Mouse (Mus musculus) frontal cortex, postnatal 25 days (tissue): ENCODE results near the gene Myrip.

Source experiments
- DNase-seq, 2 experiments: peaks; one replicate each; pipeline ENCODE4 v3.0.0; 2022; ENCODE audit warnings: low spot score in 2 of 2

Myrip gene

GRCm38 (mm10) chr9:120338172-120338571, 36.9 kb downstream of the Myrip start:
- DNase-seq: no peak

DNA sequence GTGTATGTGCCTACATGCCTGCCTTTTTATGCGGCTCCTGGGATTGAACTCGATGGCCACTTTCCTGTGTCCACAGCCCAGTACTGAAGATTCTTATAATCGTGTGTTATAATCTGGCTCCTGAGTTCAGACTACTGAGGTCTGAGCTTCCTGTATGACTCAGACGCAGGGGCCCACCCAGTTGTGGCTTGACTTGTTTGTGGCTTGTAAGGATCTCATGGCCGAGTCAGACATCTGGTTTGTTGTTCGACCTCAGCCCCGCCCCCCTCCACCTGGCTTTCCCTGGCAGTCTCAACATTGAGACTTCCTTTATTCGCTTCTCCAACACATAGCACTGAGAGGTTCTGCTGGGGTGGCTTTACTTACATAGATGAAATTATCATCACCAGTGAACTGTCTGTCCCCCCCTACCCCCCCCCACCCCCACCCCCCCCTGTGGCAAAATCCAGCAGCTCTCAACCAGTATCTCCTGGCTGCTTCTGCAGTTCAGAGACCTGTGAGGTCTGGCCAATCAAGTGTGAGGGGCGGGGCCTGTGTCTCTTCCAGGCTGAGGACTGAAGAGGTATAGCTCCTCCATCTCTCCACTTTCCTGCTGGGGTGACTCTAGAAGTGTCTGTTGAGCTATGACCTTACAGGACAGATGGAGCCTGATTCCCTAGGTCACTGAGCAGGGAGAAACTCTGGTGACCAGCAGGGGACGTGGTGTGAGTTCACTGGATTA, 38.8 kb downstream of the Myrip start:
- DNase-seq: no peak

DNA sequence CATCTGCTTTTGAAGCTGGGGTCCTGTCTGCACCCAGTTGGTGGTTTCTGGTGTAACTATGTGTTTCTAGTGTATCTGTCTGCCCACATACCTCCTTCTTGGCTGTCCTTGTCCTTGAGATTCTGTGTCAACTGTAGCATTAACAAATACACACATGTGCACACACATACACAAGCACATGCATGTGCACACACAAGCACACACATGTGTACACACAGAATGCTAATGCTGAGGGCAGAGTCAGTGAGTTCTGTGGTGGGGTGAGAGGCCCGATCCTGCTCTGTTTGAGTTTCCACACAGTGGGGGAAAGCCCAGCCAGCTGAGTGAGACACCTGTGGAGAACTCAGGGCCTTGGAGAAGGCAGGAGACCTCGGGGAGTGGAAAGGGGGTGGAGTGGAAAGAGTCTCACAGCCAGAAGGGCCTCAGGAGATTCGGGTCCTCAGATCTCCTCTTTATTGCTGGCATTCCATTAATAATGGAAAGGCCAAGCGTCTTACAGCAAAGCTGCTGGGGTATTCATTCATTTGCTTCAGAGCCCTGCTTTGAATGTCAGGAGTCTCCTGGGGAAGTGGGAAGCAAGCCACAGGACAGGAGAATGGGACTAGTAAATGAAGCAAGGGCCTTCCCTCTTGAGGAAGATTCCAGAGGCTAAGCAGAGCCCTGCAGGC, 41.9 kb downstream of the Myrip start:
- no peak for DNase-seq

GRCm38 (mm10) chr9:120345651-120346151, 44.4 kb downstream of the Myrip start:
- no peak for DNase-seq

GRCm38 (mm10) chr9:120349145-120349544, 47.8 kb downstream of the Myrip start:
- no peak for DNase-seq

DNA sequence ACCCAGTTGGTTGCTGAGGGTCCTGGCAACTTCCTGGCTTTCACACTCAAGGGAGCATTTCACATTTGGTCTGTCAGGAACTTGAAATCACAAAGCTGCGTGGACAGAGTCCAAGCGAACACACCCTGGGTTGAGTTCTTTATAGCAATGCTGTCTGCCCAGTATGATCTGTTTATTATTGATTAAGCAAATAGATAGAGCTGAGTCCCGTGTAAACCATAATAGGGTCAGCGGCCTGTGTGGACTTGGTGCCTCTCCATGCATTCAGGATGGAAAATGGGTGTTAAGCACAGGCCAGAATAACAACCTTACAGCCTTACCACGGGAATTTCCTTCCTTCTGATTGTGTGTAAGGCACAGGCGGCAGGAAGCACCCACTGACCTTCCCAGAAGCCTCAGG, 49.0 kb downstream of the Myrip start:
- no peak for DNase-seq

DNA sequence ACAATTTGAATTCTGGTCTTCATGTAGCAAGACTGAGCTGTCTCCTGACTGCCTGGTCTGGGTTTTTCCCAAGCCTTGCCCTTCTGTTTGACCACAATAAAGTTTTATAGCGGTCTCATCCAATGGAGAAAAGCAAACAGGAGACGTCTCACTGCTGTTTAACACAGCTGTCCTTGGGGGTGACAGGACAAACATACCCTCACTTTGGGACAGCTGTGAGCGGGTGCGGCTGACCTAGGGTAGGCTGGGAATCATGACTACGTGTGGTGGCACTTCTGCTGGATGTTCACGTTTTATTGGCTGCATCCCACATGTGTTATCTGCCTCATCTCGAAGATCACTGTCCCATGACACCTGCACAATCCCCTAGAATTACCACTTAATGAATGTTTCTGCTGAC, 49.7 kb downstream of the Myrip start:
- DNase-seq: no peak

DNA sequence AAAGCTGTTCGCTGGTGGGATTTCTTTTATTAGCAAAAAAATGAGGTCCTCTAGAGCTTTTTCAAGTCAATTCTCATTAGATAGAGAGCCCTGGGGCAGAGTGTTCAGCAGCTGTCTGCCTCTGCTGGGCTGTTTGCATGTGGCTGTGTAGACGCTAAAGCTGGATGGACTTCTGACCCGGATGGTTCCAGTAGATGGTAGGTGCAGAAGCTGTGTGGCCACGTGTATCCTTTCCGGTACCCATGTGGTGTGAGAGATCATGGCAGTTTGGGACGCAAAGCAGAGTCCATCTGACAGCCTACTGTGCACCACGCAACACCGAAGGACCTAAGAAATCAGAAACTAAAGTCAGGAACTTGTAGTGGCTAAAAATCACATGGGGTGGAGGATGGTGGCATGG, 50.2 kb downstream of the Myrip start:
- no peak for DNase-seq

DNA sequence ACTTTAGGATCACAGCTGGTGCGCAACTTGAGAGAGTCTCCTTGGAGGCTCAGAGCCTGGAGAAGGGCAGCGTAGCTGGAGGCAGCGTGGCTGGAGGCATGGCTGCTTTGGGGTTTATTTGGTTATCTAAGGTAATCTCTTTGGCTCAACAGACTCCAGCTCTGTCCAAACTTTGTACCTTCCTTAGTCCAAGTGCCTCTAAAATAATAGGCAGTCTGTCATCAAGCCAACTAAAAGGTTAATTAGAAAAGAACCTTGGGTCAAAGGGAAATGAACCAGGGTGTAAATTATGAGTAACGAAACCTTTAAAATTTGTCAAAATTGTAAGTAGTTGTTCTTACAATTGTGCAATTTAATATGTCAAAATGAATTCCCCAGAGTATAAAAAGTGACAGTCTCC, 51.7 kb downstream of the Myrip start:
- DNase-seq: no peak

GRCm38 (mm10) chr9:120353967-120354366, 52.7 kb downstream of the Myrip start:
- no peak for DNase-seq

DNA sequence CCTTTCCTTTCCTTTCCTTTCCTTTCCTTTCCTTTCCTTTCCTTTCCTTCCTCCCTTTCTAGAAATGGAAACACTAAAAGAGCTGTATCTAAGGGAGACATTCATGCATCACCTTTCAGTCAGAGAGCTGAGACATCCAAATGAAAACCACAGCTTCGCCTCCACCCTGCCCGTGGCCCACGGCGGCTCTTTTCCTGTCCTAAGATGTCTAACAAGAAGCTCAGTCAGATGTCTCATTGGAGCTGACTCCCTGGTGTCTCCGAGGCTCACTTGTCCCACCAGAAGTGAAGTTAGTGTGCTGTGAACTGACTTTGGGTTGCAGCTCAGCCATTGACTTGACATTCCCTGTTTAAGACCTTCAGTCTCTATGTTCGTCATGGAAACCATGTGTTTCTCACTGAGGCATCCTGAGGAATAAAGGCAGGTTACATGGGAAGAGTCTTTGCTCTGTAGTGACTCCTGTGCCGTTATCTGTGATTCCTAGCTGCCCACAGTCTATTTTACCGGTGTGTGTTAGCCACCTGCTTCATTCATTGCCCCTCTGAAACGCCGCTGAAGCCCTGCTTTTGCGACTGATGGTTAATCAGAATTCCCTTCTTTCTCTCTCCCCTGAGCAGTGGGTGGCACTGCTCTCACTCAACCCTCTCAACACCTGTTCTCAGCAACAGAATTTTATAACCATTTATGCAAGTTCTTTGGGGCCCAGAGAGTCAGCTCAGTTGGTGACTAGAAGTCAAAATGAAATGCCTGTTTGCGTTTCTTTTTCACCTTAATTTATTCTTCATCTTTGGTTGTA, 53.4 kb downstream of the Myrip start:
- DNase-seq: no peak

GRCm38 (mm10) chr9:120356490-120356889, 55.2 kb downstream of the Myrip start:
- no peak for DNase-seq

- no peak for DNase-seq
Measured at GRCm38 (mm10) chr9:120358060-120358459, 56.7 kb downstream of the Myrip start.

GRCm38 (mm10) chr9:120360397-120361177, 59.3 kb downstream of the Myrip start:
- peak; percentile 43 to 44 for DNase-seq

DNA sequence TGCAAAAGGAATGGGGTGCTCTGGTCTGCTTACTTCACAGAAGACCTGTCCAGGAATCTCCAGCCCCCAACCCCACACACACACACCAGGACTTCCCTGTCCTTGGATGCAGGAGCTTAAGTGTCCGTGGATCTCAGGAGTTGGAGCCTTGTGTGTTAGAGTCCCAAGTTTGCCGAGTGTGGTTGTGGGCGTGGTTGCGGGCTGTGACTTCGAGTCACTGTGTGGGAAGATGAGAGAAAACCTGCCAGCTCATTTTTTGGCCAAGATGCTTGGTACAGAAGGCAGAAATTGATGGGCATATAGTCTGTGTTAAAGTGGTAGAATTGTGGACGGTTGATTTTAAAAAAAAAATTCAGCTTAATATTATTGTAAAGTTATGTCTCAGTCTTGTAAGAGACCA, 60.3 kb downstream of the Myrip start:
- DNase-seq: no peak

DNA sequence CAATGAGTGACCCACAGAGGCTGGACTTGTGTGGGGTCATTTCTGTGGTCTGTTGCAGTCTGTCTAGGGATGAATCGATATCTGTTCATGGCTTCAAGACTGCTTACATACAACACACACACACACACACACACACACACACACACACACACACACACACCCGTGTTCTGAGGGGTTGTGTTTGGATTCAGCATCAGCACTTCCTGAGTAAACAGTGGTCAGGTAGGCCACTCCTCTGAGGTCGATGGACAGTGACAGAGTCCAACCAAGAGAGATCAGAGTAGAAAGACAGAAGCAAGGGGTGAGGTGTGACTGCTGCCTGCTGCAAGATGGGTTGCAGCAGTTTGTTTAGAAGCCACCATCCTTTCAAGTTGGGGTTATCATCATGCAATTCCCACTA, 61.4 kb downstream of the Myrip start:
- DNase-seq: no peak

DNA sequence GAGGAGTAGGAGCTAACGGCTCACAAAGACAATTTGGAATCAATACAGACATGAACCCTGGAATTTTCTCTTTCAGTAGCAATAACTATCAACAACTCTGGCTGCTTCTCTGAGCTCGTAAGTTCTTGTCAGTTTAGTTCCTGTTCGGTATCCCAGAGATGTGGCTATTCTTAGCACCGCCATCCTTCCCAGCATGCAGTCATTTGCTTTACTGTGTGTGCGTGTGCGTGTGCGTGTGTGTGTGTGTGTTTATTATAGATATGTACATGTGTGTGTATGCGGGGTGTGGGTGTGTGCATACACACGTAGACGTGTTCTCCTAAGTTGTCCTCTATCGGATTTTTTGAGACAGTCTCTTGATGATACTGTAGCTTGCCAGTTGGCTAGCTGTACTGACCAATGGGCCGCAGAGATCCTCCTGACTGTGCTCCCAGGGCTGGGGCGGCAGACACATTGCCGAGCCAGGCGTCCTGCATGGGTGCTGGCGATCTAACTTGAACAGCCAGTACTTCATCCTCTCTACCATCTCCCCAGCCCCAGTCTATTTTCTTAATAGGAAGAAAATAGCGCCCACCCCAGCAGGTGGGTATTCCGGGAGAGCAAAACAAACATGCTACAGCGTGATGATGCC, 63.5 kb downstream of the Myrip start:
- DNase-seq: no peak

DNA sequence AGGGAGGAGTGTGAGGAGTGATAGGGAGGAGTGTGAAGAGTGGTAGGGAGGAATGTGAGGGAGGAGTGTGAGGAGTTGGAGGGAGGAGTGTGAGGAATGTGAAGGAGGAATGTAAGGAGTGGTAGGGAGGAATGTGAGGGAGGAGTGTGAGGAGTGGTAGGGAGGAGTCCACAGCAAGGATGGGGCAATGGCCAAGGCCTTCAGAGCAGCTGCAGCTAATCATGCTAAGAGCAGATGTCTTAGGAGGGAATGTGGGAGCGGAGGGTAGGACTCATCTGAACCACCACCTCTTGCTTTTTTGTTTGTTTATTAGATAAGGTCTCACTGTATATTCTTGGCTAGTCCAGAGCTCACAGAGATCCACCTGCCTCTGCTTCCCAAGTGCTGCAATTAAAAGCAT, 66.2 kb downstream of the Myrip start:
- no peak for DNase-seq

- DNase-seq: no peak
Measured at GRCm38 (mm10) chr9:120371633-120372032, 70.3 kb downstream of the Myrip start.

- no peak for DNase-seq
Measured at GRCm38 (mm10) chr9:120372347-120372746, 71.0 kb downstream of the Myrip start.

DNA sequence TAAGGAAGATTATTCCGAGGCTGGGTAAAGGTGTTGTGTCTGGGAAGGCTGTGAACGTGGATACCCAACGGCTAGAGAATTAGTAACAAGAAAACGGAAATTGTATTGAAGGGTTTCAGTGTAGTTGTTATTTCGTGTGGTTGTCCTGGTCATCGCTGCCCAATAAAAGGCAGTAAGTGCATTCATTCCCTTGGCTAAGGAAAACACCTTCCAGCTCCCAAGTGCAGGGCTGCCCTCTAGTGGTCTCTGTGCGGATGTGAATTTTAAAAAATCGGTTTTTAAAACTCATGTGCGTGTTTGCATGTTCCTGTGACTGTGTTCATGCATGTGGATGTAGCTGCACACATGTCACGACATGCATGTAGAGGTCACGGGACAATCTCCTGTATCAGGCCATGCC, 76.4 kb downstream of the Myrip start:
- DNase-seq: no peak
